Mouse (Mus musculus) bone marrow macrophage, adult 2 months (primary cell): ENCODE results near the gene Grid1.

Experiments used
- CTCF ChIP-seq: IDR thresholded peaks from 2 replicates; pipeline ENCODE4 v1.5.1; 2012; ENCODE audit warnings: low read depth, mild to moderate bottlenecking, low read length, moderate library complexity
- POLR2A ChIP-seq: IDR thresholded peaks from 2 replicates; pipeline ENCODE4 v1.6.1; 2012; ENCODE audit warnings: mild to moderate bottlenecking, low read depth, low read length, borderline replicate concordance

GRCm38 (mm10) chr14:34838999-34839398 lies 19.1 kb downstream of the Grid1 start:
- TF ChIP-seq CTCF, result no peak
- no peak for TF ChIP-seq POLR2A
